Mouse (Mus musculus) embryonic facial prominence, embryonic 12.5 days (tissue): Measurements from ENCODE around the gene Sstr3. TPM values are rescaled to one million over a fixed set of nuclear protein-coding genes. Genes with fewer than 3 reads are reported as not detected.

ENCODE experiments used
- ATAC-seq: fragments of 200-750 bp; cut with Nextera tagmentation; 2 replicates; pipeline ENCODE4 v1.8.0; 2017; ENCODE audit not compliant: insufficient number of reproducible peaks, insufficient read depth, low FRiP score, low TSS enrichment
- H3K27ac ChIP-seq: fragments of 300-500 bp; sonication (generic); 2 replicates; pipeline ENCODE4 v1.5.1; 2016; ENCODE audit warnings: mild to moderate bottlenecking
- H3K27me3 ChIP-seq: fragments of 300-500 bp; sonication (generic); 2 replicates; pipeline ENCODE4 v1.6.1; 2016; ENCODE audit warnings: mild to moderate bottlenecking, moderate library complexity
- H3K36me3 ChIP-seq: fragments of 300-500 bp; sonication (generic); 2 replicates; pipeline ENCODE4 v1.6.1; 2016; ENCODE audit warnings: mild to moderate bottlenecking
- H3K4me1 ChIP-seq: fragments of 300-500 bp; sonication (generic); 2 replicates; pipeline ENCODE4 v1.6.1; 2016
- H3K4me2 ChIP-seq: fragments of 300-500 bp; sonication (generic); replicated peaks from 2 replicates; pipeline ENCODE4 v1.6.1; 2016; ENCODE audit warnings: mild to moderate bottlenecking, moderate library complexity
- H3K4me3 ChIP-seq: fragments of 300-500 bp; sonication (generic); 2 replicates; pipeline ENCODE4 v1.5.1; 2016; ENCODE audit warnings: mild to moderate bottlenecking
- H3K9ac ChIP-seq: fragments of 300-500 bp; sonication (generic); 2 replicates; pipeline ENCODE4 v1.6.1; 2016; ENCODE audit warnings: mild to moderate bottlenecking, moderate library complexity
- H3K9me3 ChIP-seq: fragments of 300-500 bp; sonication (generic); 2 replicates; pipeline ENCODE4 v1.6.1; 2016; ENCODE audit warnings: mild to moderate bottlenecking, moderate library complexity
- WGBS: fragments of 180-500 bp; shearing (Covaris S2); methylation state at CpG from one replicate; pipeline ENCODE4 v1.1.7; 2016; 5-methylcytosine and 5-hydroxymethylcytosine counted together
- polyA plus RNA-seq: library from polyadenylated mRNA; unstranded; fragments of >200 nt; fragmentation: Nextera tagmentation; extraction: Ambion mirVana; gene quantifications from 2 replicates; pipeline ENCODE4 v1.2.1, GENCODE M21; 2016

Sstr3 gene
- polyA plus RNA-seq, 1 experiment from 2014 or later: not detected

- H3K9ac ChIP-seq: no peak overlapping the region
- H3K27ac ChIP-seq: no peak overlapping the region
- 82% methylated on average over 3 of the region's 3 CpGs for WGBS
- no peak overlapping the region for H3K4me3 ChIP-seq
- ATAC-seq: no peak
- no peaks in the 10 kb centered on the region for H3K9me3 ChIP-seq
- no peaks in the 10 kb centered on the region for H3K36me3 ChIP-seq
- no peak overlapping the region for H3K4me2 ChIP-seq
- H3K4me1 ChIP-seq: 0 out of 2 replicates have a peak, but pooled peaks cover 7% of the 10 kb centered on the region
- no peaks in the 10 kb centered on the region for H3K27me3 ChIP-seq
Measured at GRCm38 (mm10) chr15:78489248-78489647, 55.2 kb downstream of the Sstr3 start.

GRCm38 (mm10) chr15:78487066-78487465 lies 57.4 kb downstream of the Sstr3 start:
- 64% methylated on average over 4 of the region's 4 CpGs for WGBS
- Histone ChIP-seq H3K27me3 (no peaks in the 10 kb centered on the region), H3K4me3 (no peak overlapping the region)

More at GRCm38 (mm10) chr15:78487066-78487465, 57.4 kb downstream of the Sstr3 start:
- Histone ChIP-seq H3K9ac (no peak overlapping the region), H3K4me1 (0 out of 2 replicates have a peak, but pooled peaks cover 7% of the 10 kb centered on the region), H3K27ac (no peak overlapping the region), H3K9me3 (no peaks in the 10 kb centered on the region), H3K36me3 (no peaks in the 10 kb centered on the region), H3K4me2 (no peak overlapping the region)
- no peak for ATAC-seq

Other genes with a start within 250 kb of the Sstr3 start
- gene Csf2rb2, start 239.0 kb downstream of the Sstr3 start, polyA plus RNA-seq: 0.31 and 0.35 TPM in 2 replicates
- gene Csf2rb, start 218.9 kb downstream of the Sstr3 start, polyA plus RNA-seq: 1.1 and 2.3 TPM in 2 replicates
- not detected in 2 replicates for gene Tex33, start 148.8 kb downstream of the Sstr3 start, polyA plus RNA-seq
- 10.1 and 11.9 TPM in 2 replicates for gene Tst, start 138.8 kb downstream of the Sstr3 start, polyA plus RNA-seq
- 1.6 and 2.1 TPM in 2 replicates for gene Mpst, start 138.3 kb downstream of the Sstr3 start, polyA plus RNA-seq
- 56.1 and 58.9 TPM in 2 replicates for gene Kctd17, start 116.1 kb downstream of the Sstr3 start, polyA plus RNA-seq
- gene Tmprss6, start 76.1 kb downstream of the Sstr3 start, polyA plus RNA-seq: 0.66 and 1.4 TPM in 2 replicates
- 0.06 and 0.09 TPM in 2 replicates for gene Il2rb, start 49.4 kb downstream of the Sstr3 start, polyA plus RNA-seq
- gene C1qtnf6, start 13.3 kb downstream of the Sstr3 start, polyA plus RNA-seq: 21.0 and 22.9 TPM in 2 replicates
- 7.6 TPM in 2 replicates for gene Rac2, start 28.1 kb upstream of the Sstr3 start, polyA plus RNA-seq
- 5.3 and 6.6 TPM in 2 replicates for gene Cyth4, start 52.4 kb upstream of the Sstr3 start, polyA plus RNA-seq
- 0.06 and 0.19 TPM in 2 replicates for gene Elfn2, start 174.1 kb upstream of the Sstr3 start, polyA plus RNA-seq
- 29.1 and 29.3 TPM in 2 replicates for gene Mfng, start 228.8 kb upstream of the Sstr3 start, polyA plus RNA-seq